Comparison of ENCODE assay signal across 8 mouse cellular contexts in the genomic region with DNA sequence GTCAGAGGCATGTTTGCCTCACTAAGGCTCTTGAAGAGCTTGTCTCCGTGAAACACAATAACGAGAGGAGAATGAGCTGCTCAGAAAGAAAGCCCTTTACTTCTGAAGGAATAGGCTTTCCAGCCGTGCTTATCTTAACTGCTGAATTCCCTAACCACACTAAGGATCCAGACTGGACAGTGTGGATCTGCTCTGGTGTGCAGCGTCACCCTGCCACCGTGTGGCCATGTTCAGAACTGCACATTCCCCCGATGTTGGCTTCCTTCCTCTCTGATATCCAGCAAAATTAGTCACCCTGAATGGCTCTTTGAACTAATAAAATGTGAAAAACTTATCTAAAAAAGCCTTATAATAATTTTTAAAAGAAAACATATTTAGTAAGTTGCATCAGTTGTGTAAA. TPM values are rescaled to one million over a fixed set of nuclear protein-coding genes. Genes with fewer than 3 reads are reported as not detected.
DNase-seq lines count a peak whose midpoint lies in the region; ATAC-seq and TF ChIP-seq lines count a peak whose summit lies in the region.

No protein-coding gene starts in this region.

- no peaks in the 10 kb centered on the region for H3K27me3 ChIP-seq in embryonic facial prominence, embryonic 13.5 days
- no peaks in the 10 kb centered on the region for H3K27me3 ChIP-seq in heart, adult 2 months (ENCODE audit: control insufficient read depth, insufficient read depth, low read length)
- no peaks in the 10 kb centered on the region for H3K27me3 ChIP-seq in midbrain, embryonic 14.5 days (ENCODE audit: control insufficient read depth, insufficient read depth, low read length)

- no peaks in the 10 kb centered on the region for H3K36me3 ChIP-seq in embryonic facial prominence, embryonic 13.5 days
- no peaks in the 10 kb centered on the region; the same call in 1 of the 2 replicates for H3K36me3 ChIP-seq in heart, adult 2 months (ENCODE audit: control insufficient read depth, insufficient read depth, low read length)
- no peaks in the 10 kb centered on the region for H3K36me3 ChIP-seq in midbrain, embryonic 14.5 days (ENCODE audit: control insufficient read depth, insufficient read depth, low read length)

- DNase-seq in B cell, adult 2 months = peak; percentile 69 to 70
- peak; percentile 60 to 74 for DNase-seq in adrenal gland, postnatal 4 days (ENCODE audit: low spot score in 2 of 2)
- peak; percentile 77 to 90 for DNase-seq in heart, adult 2 months
- peak; percentile 48 for DNase-seq in kidney, adult 11 months
- DNase-seq in left cerebral cortex, postnatal 36 days (ENCODE audit: low spot score in 2 of 2) = peak; percentile 77 to 83
- peak; percentile 88 for DNase-seq in midbrain, embryonic 14.5 days
- peak; percentile 43 to 70 for DNase-seq in spleen, postnatal 10 days (ENCODE audit: low spot score in 2 of 2)

- WGBS in embryonic facial prominence, embryonic 13.5 days = 2% methylated on average over 6 of the region's 6 CpGs
- WGBS in heart, adult 2 months = 0% methylated on average over 6 of the region's 6 CpGs
- 1% methylated on average over 6 of the region's 6 CpGs for WGBS in midbrain, embryonic 14.5 days

- no peak overlapping the region for H3K4me3 ChIP-seq in embryonic facial prominence, embryonic 13.5 days
- no peak overlapping the region for H3K4me3 ChIP-seq in heart, adult 2 months
- H3K4me3 ChIP-seq in midbrain, embryonic 14.5 days (replicated peaks; ENCODE audit: low read depth, low read length) = no peak overlapping the region

- H3K9ac ChIP-seq in embryonic facial prominence, embryonic 13.5 days = no peak overlapping the region
- no peak overlapping the region for H3K9ac ChIP-seq in heart, adult 2 months (ENCODE audit: low read depth, low read length)
- no peak overlapping the region for H3K9ac ChIP-seq in midbrain, embryonic 14.5 days (replicated peaks; ENCODE audit: low read length)

- ATAC-seq in embryonic facial prominence, embryonic 13.5 days (ENCODE audit: insufficient number of reproducible peaks, insufficient read depth, low FRiP score, low TSS enrichment, low read depth) = no peak
- ATAC-seq in midbrain, embryonic 14.5 days (ENCODE audit: low FRiP score, low TSS enrichment) = peak; percentile 76

- H3K9me3 ChIP-seq in embryonic facial prominence, embryonic 13.5 days = no peaks in the 10 kb centered on the region
- H3K9me3 ChIP-seq in midbrain, embryonic 14.5 days (ENCODE audit: control insufficient read depth, low read length) = no peaks in the 10 kb centered on the region

- H3K4me1 ChIP-seq in embryonic facial prominence, embryonic 13.5 days = peaks cover 5% of the 10 kb centered on the region
- peaks cover 1% of the 10 kb centered on the region for H3K4me1 ChIP-seq in heart, adult 2 months (ENCODE audit: control insufficient read depth, insufficient read depth, low read length)
- no peaks in the 10 kb centered on the region for H3K4me1 ChIP-seq in midbrain, embryonic 14.5 days (ENCODE audit: control insufficient read depth, insufficient read depth, low read length)

- no peak for TF ChIP-seq POLR2A in heart, adult 2 months (IDR thresholded peaks at IDR 0.05; ENCODE audit: insufficient read depth, low read depth, low read length)

- intact Hi-C loops in heart, adult 2 months (cut with DNase I) = loop anchor here (1.0 to 5.0 kb wide), 3 partner anchors 279 to 451 kb away; no protein-coding TSS in a partner anchor
- intact Hi-C loops in left cerebral cortex, postnatal 36 days (cut with DNase I) = loop anchor here (1.0 to 10.0 kb wide), 3 partner anchors 279 to 449 kb away; no protein-coding TSS in a partner anchor

- TF ChIP-seq EP300 in heart, adult 2 months (IDR thresholded peaks at IDR 0.05; ENCODE audit: insufficient read depth, low read depth, low read length) = peak; percentile 93

- H3K4me2 ChIP-seq in embryonic facial prominence, embryonic 13.5 days = peak overlapping the region; percentile 46
- 0 out of 2 replicates have a peak overlapping the region, but pooled peaks have one; percentile 16 for H3K4me2 ChIP-seq in midbrain, embryonic 14.5 days (ENCODE audit: low read length)

- TF ChIP-seq CTCF in heart, adult 2 months (IDR thresholded peaks at IDR 0.05) = no peak

- H3K79me2 ChIP-seq in heart, adult 2 months (replicated peaks; ENCODE audit: control insufficient read depth, insufficient read depth, low read length) = no peaks in the 10 kb centered on the region

- H3K27ac ChIP-seq in embryonic facial prominence, embryonic 13.5 days = no peak overlapping the region
- no peak overlapping the region for H3K27ac ChIP-seq in heart, adult 2 months
- no peak overlapping the region for H3K27ac ChIP-seq in midbrain, embryonic 14.5 days (replicated peaks; ENCODE audit: low read depth, low read length)

RNA-seq across cellular contexts. Expression of a gene that starts 16.3 kb away (rescaled TPM):
- 1 to 10 TPM; 2.0 to 3.0 TPM for total RNA-seq in adrenal gland, postnatal 4 days (2021)
- 9.7 and 10.1 TPM in 2 replicates for polyA plus RNA-seq in embryonic facial prominence, embryonic 13.5 days (2015; fragmentation: Nextera tagmentation; extraction: Ambion mirVana)
- not detected for total RNA-seq in heart, adult 2 months (2021)
- polyA plus RNA-seq in heart, adult 2 months (2012; rRNA removed) = 0.10 and 0.35 TPM in 2 replicates
- total RNA-seq in left cerebral cortex, postnatal 36 days (2021) = 100 to 1,000 TPM in 1 of 2 experiments, 10 to 100 TPM in 1; 82.4 to 104 TPM
- 67.7 and 88.4 TPM in 2 replicates for polyA plus RNA-seq in midbrain, embryonic 14.5 days (2014; fragmentation: Nextera tagmentation; extraction: Ambion mirVana)

RNA-seq across cellular contexts. Expression of a gene that starts 49.5 kb away (rescaled TPM):
- 10 to 100 TPM; 17.0 to 18.8 TPM for total RNA-seq in adrenal gland, postnatal 4 days (2021)
- 23.0 and 23.5 TPM in 2 replicates for polyA plus RNA-seq in embryonic facial prominence, embryonic 13.5 days (2015; fragmentation: Nextera tagmentation; extraction: Ambion mirVana)
- total RNA-seq in heart, adult 2 months (2021) = 10 to 100 TPM; 10.9 to 12.8 TPM
- 5.0 and 8.6 TPM in 2 replicates for polyA plus RNA-seq in heart, adult 2 months (2012; rRNA removed)
- 10 to 100 TPM; 41.1 to 50.4 TPM for total RNA-seq in left cerebral cortex, postnatal 36 days (2021)
- polyA plus RNA-seq in midbrain, embryonic 14.5 days (2014; fragmentation: Nextera tagmentation; extraction: Ambion mirVana) = 34.8 and 38.4 TPM in 2 replicates

Comparison
In these comparisons a context has a peak if more than half of its experiments do, and no peak if none do; other contexts are left out.
1. RNA of a gene that starts 16.3 kb away (total RNA-seq): 82.4 to 104 TPM in left cerebral cortex, postnatal 36 days; 2.0 to 3.0 TPM in adrenal gland, postnatal 4 days and not detected in heart, adult 2 months; every median in the first group is over 10 times any median in the second.
2. Peak in every context shown above with its lines, with median percentiles within 50 percentile points of each other: DNase-seq.